Mouse (Mus musculus) forelimb bud, embryonic 11.5 days (tissue): ENCODE data around the gene Khsrp.
"Not testable (repeated sequence)": the region's sequence is repeated elsewhere in the genome, so short reads cannot be mapped to it uniquely, and the experiment has no call there.

Source experiments
- DNase-seq: peaks from one replicate; pipeline ENCODE4 v3.0.0-alpha.2; 2012; ENCODE audit warnings: low read depth, low spot score

The Khsrp gene

DNA sequence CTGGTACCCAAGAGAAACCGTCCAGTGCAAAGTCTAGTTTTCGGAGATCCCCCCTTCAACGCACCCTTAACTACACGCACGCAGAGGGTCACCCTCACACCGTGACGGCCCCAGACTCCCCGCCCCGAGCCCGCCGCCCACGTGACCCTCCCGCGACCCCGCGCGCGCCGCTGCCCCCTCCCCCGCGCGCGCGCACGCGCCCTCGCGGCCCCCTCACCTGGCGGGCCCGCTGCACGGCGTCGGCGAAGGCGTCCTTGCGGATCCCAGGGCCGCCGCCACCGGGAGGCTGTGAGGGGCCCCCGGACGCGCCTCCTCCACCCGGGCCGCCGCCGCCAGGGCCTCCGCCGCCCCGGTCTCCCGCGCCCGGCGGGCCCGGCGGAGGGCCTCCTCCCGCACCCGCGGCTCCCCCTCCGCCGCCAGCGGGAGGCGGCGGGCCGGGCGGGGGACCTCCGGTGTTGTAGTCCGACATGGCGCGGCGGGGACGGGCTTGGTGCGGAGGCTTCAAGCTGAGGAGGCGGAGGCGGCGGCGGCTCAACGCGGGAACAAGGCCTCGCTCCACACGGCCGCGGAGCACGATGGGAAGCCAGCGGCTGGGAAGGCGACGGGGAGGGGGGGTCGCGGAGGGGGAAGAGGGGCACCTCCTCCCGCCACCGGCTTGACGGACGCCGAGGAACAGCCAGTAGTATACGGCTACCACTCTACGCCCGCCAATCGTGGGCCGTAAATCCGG lies at the start of gene Khsrp:
Gene Khsrp (minus strand): TSS at position 592 of the 730 bp plus-strand sequence.
- no peak for DNase-seq

DNA sequence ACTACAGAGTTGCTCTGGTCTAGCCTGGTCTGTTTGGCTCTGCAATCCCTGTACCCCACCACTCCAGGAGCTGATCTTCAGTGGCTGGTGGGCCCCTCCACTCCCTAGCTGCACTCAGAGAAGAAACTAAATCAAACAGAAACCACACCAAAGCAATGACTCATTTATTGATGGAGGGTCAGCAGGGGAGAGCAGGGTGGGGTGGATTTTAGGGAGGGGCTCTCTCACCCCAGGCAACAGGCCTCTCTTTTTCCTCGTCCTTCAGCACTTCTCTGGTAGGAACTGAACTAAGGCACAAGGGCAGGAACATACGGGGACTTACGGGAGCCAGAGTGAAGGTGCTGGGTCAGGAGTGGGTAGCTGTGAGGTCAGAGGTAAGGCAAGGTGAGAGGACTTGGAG lies 48.6 kb upstream of the Khsrp start:
- no peak for DNase-seq

DNA sequence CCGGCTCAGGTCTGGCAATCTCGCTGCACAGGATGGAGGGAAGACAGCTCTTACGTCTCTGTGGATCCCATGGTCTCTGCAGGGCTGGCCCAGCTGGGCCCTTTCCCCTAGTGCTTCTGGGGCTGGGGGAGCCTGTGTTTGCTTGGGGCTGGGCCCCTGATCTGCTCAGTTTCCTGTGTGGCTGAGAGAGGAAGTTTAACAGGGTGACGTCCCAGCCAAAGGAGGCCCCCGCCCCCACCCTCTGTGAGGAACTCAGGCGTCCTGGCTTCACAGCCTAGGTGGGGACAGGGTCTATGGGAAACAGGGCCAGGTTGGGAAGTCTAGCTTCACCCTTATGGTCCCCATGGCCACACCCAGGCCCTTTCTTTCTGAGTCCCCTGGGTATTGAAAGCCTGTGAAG lies 47.0 kb upstream of the Khsrp start, which contains the start of gene Dennd1c:
Gene Dennd1c (minus strand): TSS at position 179 of the 400 bp plus-strand sequence.
- DNase-seq: no peak

DNA sequence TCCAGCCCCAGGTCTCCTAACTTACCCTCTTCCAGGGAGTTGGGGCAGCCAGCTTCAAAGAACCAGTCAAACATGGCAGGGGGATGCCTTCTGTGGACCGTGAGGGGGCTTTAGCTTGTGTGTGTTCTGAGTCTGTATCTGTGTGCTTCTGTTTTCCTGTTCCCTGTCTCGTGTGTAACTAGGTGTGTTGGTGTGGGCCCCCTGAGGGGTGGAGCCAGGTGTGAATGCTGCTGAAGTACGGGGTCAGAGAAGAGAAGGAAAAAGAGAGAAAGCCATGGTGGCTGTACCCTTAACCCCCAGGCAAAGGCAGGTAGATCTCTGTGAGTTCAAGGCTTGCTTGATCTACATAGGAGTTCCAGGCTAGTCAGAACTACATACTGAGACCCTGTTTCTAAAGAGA lies 45.6 kb upstream of the Khsrp start:
- DNase-seq: no peak

DNA sequence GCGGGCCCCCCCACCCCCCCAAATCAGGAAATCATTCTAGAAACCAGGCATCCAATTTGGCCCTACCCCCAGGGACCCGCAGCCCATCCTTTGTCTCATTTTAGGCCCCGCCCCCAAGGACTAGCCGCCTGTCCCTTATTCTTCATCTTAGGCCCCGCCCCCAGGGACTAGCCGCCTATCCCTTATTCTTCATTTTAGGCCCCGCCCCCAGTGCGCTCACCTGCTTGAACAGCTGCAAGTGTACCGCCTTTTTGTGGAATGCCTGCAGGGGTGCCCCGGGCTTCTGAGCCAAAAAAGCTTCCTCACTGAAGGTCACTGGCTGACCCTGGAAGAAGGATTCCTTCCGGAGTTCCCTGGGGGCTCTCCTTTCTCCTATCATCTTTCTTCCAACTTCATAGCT lies 39.4 kb upstream of the Khsrp start:
- DNase-seq: peak; percentile 18

DNA sequence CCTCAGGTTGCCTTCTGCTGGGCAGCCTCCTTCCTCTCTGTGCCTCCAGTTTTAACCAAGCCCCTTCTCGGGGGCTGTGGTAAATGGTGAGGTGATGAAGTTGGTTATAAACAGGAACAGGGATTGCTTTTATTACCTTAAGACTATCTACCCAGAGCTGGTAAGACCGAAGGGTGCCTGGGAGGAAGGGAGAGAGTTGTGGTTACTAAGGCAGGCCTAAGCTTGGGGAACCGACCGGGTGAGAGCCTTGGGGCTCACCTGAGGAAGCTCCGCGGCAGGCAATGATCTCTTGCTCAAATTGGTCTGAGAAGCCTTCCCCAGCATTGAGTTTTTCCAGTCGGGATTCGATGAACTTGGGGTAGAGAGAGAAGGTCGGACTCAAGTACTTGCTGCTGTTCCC lies 39.0 kb upstream of the Khsrp start:
- DNase-seq: no peak

DNA sequence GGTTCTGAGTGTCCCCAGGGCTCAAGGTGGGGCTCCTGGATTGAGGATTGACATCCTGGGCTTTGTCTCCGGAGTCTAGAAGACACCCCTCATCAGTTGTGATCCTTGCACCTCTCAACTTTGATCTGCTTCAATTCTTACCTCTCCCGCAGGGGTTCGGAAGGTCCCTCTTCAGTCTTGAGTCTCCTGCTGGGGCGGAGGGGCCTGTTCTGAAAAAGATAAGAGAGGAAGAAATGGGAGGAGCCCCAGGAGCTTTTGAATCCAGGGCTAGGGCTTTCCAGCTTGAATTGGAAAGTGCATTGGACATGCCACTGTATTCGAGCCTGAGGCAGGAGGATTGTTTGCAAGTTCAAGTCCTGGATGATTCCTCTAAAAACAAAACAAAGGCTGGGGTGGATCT lies 35.6 kb upstream of the Khsrp start:
- DNase-seq: no peak

DNA sequence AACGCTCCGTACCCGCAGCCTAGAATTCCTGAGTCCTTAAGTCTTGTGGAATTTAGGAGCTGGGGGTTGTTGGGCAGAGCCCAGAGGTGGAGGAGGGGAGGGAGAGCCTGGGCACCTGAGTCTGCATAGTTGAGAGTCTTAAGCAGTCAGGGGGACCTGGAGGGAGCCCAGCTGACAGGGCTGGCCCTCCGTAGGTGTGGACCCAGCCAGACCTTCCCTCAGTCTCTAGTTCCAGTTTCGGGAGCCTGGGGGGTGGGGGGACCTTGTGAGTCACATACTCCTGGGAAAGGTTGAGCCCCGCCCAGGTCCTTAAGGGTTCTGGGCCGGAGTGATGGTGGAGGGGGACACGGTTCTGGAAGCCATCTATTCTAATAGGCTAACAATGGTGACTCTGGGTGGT lies 31.7 kb upstream of the Khsrp start:
- DNase-seq: no peak

DNA sequence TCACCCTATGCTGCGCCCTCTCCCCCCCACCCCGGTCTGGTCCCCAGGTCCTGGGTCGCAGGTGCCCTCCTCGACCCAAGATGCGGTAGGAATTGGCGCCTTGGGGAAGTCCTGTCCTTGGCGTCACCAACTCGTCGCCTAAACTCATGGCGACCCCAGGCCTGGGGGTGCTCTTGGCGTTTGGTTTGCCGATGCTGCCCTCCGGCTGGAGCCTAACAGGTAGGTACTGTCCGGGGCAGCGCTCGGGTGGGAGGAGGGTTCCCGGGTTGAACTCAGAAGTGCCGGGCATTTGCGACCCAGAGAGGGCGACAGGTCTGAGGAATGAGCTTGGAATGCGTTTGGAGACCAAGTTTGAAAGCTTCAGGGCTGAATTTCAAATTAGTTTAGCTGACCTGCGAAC lies 31.2 kb upstream of the Khsrp start:
- no peak for DNase-seq

DNA sequence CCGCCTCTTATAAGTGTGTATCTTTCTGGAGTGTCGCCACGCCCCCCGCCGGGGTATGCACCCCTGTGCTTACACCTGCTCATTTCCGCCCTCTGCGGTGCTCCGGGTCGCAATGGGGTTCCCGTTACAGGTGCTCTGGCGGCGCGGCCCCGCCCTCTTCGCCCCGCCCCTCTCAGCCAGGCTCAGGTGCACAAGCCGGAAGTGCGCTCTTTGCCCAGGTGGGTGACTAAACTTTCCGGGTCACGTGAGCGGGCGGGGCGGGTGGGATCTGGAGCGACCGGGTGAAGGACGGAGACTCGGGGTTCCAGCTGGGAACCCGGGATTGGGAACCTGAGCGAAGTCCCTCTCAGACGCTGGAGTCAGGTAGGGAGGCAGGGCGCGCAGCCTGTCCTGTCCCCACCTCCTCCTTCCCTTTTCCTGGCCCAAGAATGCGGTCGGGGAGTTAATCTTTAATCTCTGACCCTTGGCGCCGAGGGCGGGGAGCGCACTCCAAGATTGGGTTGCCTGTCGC lies 30.7 kb upstream of the Khsrp start:
- DNase-seq: no peak

DNA sequence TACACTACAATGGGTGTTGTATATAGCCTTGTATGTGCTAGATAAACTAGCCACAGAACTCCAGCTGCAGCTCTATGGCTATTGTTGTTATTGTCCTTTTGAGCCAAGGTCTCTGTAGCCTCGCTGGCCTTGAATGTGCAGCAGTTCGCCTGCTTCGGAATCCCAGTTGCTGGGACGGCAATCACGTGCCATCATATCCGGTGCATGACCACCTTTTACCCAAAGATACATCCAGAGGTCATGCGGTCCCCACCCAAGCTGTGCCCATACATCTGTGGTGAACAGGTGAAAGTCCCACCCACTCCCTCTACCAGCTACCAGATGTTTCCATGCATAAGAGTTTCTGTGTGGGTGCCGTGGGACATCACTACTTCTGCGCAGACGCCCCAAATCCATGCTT lies 29.7 kb upstream of the Khsrp start:
- no peak for DNase-seq

DNA sequence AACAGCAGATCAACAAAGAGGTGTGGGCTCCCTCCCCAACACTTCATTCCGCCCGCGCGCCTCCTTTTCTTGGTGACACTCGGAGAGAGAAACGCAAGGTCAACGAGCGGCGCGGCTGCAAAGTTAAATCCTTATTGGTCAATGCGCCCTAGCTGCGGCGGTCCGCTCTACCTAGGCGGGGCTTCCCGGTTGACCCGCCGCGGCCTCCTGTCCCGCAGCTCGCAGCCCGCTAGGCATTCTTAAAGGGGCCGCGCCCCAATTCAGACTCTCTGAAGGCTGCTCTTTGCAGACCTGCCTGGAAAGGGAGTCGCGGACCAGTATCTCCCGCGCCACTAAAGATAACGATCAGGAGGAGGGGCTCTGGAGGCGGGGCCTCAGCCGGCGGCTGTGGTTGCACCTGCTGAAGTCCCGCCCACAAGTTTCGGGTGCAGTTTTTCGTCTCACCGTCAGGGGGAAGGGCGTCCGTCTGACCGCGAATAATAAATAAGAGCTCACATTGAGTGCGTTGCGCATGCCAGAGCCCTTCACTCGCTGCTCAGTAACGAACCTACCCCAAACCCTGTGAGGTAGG lies 29.0 kb upstream of the Khsrp start:
- DNase-seq: peak; percentile 92

DNA sequence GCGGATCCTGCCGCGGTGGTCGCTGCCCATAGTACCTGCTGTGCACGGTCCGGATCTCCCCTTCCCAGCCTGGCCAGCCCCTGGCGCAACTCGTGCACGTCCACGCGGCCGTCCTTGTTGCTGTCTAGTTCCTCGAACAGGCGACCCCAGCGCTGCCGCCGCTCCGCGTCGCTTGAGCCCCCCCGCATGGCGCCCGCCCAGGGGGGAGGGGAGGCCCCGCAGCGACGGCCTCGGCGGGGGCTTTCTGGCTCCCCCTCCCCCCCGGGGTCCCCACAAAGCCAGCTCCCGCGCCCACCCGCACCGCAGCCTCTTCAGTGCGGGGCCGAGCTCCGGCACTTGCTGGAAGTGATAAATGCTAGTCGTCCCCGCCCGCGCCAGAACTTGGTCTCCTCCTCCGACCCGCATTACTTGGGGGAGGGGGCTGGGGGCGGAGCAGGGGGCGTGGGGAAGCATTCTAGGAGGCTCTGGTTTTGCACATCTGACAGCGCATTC lies 28.2 kb upstream of the Khsrp start, which contains the start of gene Slc25a23:
Gene Slc25a23 (minus strand): TSS at position 378 of the 492 bp plus-strand sequence.
- DNase-seq: peak; percentile 50

DNA sequence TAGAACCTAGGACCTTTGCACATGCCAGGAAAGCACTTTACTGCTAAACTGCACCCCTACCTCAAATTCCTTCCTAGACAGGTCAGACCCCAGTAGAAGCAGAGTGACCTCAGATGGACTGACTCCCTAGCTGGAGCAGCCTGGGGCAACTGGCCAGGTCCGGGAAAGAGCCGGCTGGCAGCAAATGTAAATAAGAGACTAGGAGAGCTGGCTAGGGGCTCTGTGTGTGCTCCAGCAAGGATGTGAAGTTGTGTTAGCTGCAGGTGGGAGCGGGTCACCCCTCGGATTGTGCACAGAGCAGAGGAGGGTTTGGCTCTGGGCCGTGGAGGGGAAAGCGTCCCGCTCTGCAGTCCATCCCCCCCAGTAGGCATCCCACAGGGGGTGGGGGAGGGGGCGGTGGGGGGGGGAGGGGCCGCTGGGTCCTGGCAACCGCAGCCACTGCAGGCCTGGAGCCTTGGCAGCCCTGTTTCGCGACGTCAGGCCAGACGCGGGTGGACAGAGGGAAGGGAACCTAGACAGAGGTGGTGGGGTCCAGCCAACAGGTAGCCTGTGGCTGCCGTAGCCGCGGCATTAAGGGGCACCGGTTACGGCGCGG lies 27.7 kb upstream of the Khsrp start, which contains the start of gene Crb3:
Gene Crb3 (plus strand): TSS at position 215 of the 595 bp plus-strand sequence.
- DNase-seq: no peak

DNA sequence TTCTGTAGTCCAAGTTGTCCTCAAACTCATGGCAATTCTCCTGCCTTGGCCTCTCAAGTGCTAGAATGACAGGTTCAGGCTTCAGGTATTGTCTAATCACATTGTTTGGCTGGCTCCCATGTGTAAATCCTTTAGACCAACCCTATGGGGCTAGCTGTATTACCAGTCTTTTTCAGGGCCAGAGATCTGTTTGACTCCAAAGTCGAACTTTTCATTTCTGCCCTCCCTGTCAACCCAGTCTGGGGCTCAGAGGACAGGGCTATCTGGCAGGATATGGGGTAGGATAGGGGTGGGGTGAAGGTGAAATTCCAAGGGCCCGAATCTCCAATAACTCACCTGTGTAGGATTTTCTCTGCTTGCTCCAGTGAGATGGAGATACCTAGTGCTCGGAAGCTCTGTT lies 24.9 kb upstream of the Khsrp start:
- no peak for DNase-seq

DNA sequence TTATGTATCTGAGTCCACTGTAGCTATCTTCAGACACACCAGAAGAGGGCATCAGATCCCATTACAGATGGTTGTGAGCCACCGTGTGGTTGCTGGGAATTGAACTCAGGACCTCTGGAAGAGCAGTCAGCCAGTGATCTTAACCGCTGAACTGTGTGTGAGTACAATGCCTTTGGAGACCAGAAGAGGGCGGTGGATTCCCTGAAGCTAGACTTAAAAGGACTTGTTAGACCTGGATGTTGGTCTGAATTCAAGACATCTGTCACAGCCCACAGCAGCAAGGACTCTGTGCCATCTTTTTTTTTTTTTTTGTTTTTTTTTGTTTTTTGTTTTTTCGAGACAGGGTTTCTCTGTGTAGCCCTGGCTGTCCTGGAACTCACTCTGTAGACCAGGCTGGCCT lies 20.4 kb upstream of the Khsrp start:
- not testable (repeated sequence) for DNase-seq

DNA sequence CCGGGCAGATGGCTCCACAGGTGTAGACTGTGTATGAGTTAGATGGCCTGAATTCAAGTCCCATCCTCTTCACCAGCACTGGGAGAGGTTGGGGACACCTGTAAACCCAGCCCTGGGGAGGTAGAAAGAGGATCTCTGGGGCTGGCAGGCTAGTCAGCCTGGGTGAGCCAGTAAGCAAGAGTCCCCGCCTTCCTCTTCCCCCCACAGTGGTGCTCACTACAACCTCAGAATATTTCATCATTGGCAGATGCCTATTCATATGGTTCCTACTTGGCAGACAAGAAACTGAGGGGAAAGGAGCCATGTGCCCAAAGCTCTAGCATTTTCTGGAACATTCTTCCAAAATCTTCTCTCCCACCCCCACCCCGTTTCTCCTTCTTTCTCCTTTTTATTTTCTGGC lies 17.5 kb upstream of the Khsrp start:
- no peak for DNase-seq

DNA sequence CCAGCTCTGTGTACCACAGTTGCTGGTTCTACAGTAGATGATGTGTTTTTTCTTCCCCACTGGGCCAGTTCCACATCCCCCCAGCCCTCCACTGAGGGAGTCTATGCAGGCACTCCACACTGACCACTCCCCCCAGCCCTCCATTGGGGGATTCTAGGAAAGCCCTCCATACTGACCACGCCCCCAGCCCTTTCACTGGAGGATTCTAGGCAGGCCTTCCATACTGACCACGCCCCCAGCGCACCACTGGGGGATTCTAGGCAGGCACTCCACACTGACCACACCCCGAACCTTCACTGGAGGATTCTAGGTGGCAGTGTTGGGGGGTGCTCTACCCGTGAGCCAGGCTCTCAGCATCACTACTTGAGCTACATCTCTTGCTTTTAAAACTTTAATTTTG lies 16.1 kb upstream of the Khsrp start:
- DNase-seq: no peak

DNA sequence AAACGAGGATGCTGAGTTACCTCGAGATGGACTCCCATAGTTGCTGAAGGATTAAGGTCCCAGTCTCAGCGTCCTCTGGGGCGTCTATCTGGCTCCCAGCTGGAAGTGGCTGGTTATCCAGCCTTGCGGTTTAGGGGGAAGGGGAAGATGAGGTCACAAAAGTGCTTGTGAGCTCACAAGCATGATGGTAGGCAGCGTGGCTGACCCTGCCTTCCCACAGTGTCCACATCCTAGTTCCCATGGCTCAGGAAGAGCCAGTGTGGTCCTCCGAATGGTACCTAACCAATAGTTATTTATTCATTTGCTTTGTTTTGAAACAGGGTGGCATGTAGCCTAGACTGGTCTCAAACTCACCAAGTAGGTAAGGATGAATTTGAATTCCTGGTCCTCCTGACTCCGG lies 10.2 kb upstream of the Khsrp start, which contains the start of gene Slc25a41:
Gene Slc25a41 (minus strand): TSS at position 101 of the 400 bp plus-strand sequence.
- DNase-seq: no peak

DNA sequence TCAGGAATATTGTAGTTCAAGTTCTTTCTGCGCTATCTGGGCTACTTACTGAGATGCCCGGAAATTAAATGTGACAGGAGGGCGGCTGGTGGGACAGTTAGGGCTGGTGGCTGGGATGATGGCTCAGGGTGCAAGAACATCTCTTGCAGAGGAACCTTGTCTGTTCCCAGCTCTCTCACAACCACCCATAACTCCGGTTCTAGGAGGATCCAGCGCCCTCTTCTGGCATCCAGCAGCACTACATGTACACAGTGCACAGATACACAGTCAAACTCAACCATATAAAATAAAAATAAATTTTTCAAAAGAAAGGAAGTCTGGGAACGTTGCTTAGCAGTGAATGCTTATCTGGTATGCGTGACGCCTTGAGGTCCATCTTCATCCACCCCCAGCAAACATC lies 7.7 kb upstream of the Khsrp start:
- DNase-seq: no peak

DNA sequence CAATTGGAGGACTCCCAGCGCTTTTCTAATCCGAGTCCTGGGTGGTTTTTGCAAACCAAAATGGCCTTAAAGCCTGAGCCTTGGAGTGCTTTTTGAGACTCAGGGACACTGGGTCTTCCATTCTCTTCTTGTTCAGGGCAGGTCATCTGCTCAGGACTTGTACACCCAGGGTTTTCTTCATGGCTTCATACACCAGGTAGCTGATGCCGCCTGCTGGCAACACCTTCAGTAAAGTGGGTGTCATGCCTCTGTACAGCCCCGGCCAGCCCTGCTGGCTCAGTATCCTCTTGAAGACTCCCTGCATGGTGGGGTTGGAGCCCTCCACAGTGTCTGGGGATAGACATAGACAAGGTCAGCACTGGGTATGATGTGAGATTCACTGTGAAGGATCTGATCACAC lies 1.5 kb upstream of the Khsrp start:
- DNase-seq: no peak

DNA sequence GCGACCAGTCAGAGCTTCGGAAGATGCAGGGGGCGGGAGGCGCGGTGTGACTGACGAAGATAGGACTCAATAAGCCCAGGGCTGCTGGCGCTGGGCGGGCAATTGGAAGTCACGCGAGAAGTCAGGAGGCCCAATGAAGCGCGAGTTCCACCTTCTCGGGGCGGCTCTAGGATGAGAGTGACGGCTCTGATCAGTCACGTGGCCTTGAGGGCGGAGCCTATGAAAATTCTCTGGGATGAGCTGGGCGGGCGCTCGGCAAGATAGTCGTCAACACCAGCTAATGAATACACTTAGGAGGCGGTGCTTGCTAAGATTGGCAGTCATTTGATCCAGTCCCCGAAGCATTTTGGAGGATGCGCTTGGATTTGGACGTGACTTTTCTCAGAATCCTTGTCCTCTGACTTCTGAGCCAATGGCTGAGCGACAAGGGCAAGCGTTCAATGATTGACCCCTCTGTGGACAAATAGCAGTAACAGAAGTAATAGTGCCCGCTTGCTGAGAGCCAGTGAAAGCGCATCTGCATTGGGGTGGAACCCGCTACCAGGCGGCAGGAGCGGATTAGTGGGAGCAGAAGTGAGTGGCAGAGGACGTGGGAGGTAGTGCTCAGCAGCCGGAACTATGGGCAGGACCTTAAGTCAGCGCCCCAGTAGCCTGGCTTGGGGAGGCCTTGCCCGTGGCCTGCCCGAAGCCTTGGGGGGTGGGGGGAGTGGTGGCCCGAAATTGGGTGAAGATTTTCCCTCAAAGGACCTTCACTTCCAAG lies 519 bp upstream of the Khsrp start:
- peak; percentile 100 for DNase-seq
